Mouse (Mus musculus) CH12.LX (cell line): ENCODE measurements around the gene Cnpy1. TPM values are rescaled to one million over a fixed set of nuclear protein-coding genes. Genes with fewer than 3 reads are reported as not detected.

Experiments
- DNase-seq: peaks from one replicate; pipeline ENCODE4 v3.0.0-alpha.2; 2013; ENCODE audit errors: extremely low read depth
- H3K27ac ChIP-seq: 2 replicates; pipeline ENCODE4 v1.5.1; 2012; ENCODE audit warnings: low read depth, mild to moderate bottlenecking, control low read depth, moderate library complexity; ENCODE audit not compliant: insufficient read depth
- H3K27me3 ChIP-seq: replicated peaks from 2 replicates; pipeline ENCODE3; 2012; ENCODE audit warnings: inconsistent platforms
- H3K36me3 ChIP-seq, 2 experiments: replicated peaks in 1 of 2; 2 replicates each; pipeline versions ENCODE3 to v1.6.1; 2012; ENCODE audit warnings: inconsistent platforms in 1 of 2, low read length in 1 of 2, mild to moderate bottlenecking in 1 of 2, mixed read lengths in 1 of 2, moderate library complexity in 1 of 2; ENCODE audit not compliant: control insufficient read depth in 1 of 2, insufficient read depth in 1 of 2
- H3K4me1 ChIP-seq, 2 experiments: 2 replicates each; pipeline ENCODE4 v1.6.1; 2012; ENCODE audit warnings: inconsistent platforms in 1 of 2, moderate library complexity in 1 of 2; ENCODE audit not compliant: insufficient read depth in 2 of 2, control insufficient read depth in 1 of 2
- H3K4me2 ChIP-seq: 2 replicates; pipeline ENCODE4 v1.6.1; 2012; ENCODE audit warnings: low read depth, mild to moderate bottlenecking, control low read depth; ENCODE audit not compliant: poor library complexity, insufficient read depth, severe bottlenecking
- H3K4me3 ChIP-seq, 3 experiments: fragments of 150-350 bp in 1 of 3; sonication (generic) in 1 of 3; replicated peaks in 1 of 3; 2 replicates each; pipeline versions ENCODE3 to v1.5.1; 2011 to 2012; ENCODE audit warnings: low read depth in 2 of 3, low read length in 2 of 3, mild to moderate bottlenecking in 2 of 3, moderate library complexity in 2 of 3, control low read depth in 1 of 3, improper control_type of control experiment in 1 of 3, inconsistent platforms in 1 of 3, mixed read lengths in 1 of 3; ENCODE audit not compliant: poor library complexity in 1 of 3
- H3K79me2 ChIP-seq: replicated peaks from 2 replicates; pipeline ENCODE4 v1.6.1; 2012; ENCODE audit warnings: mild to moderate bottlenecking, moderate library complexity; ENCODE audit not compliant: control insufficient read depth, poor library complexity, insufficient read depth, severe bottlenecking; ENCODE audit errors: extremely low read depth
- H3K9ac ChIP-seq: 2 replicates; pipeline ENCODE4 v1.6.1; 2012; ENCODE audit warnings: low read depth, mild to moderate bottlenecking, control low read depth, moderate library complexity; ENCODE audit not compliant: insufficient read depth
- H3K9me3 ChIP-seq: replicated peaks from 2 replicates; pipeline ENCODE3; 2012; ENCODE audit warnings: low read length, inconsistent platforms, mixed read lengths
- BHLHE40 ChIP-seq: IDR thresholded peaks from 2 replicates; pipeline ENCODE4 v1.6.1; 2011; ENCODE audit warnings: mild to moderate bottlenecking, low read depth, low read length, improper control_type of control experiment
- CHD1 ChIP-seq: IDR thresholded peaks from 2 replicates; pipeline ENCODE4 v1.6.1; 2012; ENCODE audit warnings: low read depth, low read length, improper control_type of control experiment, inconsistent platforms
- CHD2 ChIP-seq: IDR thresholded peaks from 2 replicates; pipeline ENCODE4 v1.6.1; 2011; ENCODE audit warnings: low read length, improper control_type of control experiment
- CTCF ChIP-seq, 2 experiments: IDR thresholded peaks in 1 of 2; conservative IDR thresholded peaks in 1 of 2; 2 replicates each; pipeline ENCODE4 v1.5.1; 2011 to 2012; ENCODE audit warnings: low read depth in 2 of 2, low read length in 2 of 2, improper control_type of control experiment in 1 of 2, inconsistent platforms in 1 of 2, mild to moderate bottlenecking in 1 of 2, moderate library complexity in 1 of 2
- E2F4 ChIP-seq: IDR thresholded peaks from 2 replicates; pipeline ENCODE4 v1.6.1; 2011; ENCODE audit warnings: low read depth, low read length, improper control_type of control experiment; ENCODE audit not compliant: insufficient replicate concordance
- HCFC1 ChIP-seq: IDR thresholded peaks from 2 replicates; pipeline ENCODE4 v1.6.1; 2012; ENCODE audit warnings: low read depth, mild to moderate bottlenecking, inconsistent platforms, low read length, improper control_type of control experiment
- IRF4 ChIP-seq: IDR thresholded peaks from 2 replicates; pipeline ENCODE4 v1.6.1; 2014; ENCODE audit warnings: low read depth, mild to moderate bottlenecking, inconsistent platforms, low read length, improper control_type of control experiment
- JUND ChIP-seq: conservative IDR thresholded peaks from 2 replicates; pipeline ENCODE4 v1.6.1; 2011; ENCODE audit warnings: low read depth, low read length, improper control_type of control experiment
- KAT2A ChIP-seq: IDR thresholded peaks from 2 replicates; pipeline ENCODE4 v1.6.1; 2012; ENCODE audit warnings: low read length, improper control_type of control experiment, inconsistent platforms; ENCODE audit not compliant: insufficient replicate concordance
- MEF2A ChIP-seq: IDR thresholded peaks from 2 replicates; pipeline ENCODE4 v1.6.1; 2014; ENCODE audit warnings: low read depth, mild to moderate bottlenecking, inconsistent platforms, low read length, improper control_type of control experiment, borderline replicate concordance
- PAX5 ChIP-seq: IDR thresholded peaks from 2 replicates; pipeline ENCODE4 v1.6.1; 2012; ENCODE audit warnings: low read length, inconsistent platforms, mixed read lengths
- POLR2A ChIP-seq: IDR thresholded peaks from 2 replicates; pipeline ENCODE4 v1.6.1; 2011; ENCODE audit warnings: low read depth, mild to moderate bottlenecking, improper control_type of control experiment, low read length
- RAD21 ChIP-seq: IDR thresholded peaks from 2 replicates; pipeline ENCODE4 v1.6.1; 2011; ENCODE audit warnings: low read depth, mild to moderate bottlenecking, low read length, improper control_type of control experiment, moderate library complexity
- RCOR1 ChIP-seq: conservative IDR thresholded peaks from 2 replicates; pipeline ENCODE4 v1.6.1; 2012; ENCODE audit warnings: low read depth, mild to moderate bottlenecking, inconsistent platforms, low read length, improper control_type of control experiment
- SMC3 ChIP-seq: IDR thresholded peaks from 2 replicates; pipeline ENCODE4 v1.6.1; 2011; ENCODE audit warnings: low read depth, low read length, improper control_type of control experiment
- USF2 ChIP-seq: conservative IDR thresholded peaks from 2 replicates; pipeline ENCODE4 v1.6.1; 2011; ENCODE audit warnings: low read depth, low read length, improper control_type of control experiment
- ZC3H11A ChIP-seq: IDR thresholded peaks from 2 replicates; pipeline ENCODE4 v1.6.1; 2012; ENCODE audit warnings: low read depth, mild to moderate bottlenecking, inconsistent platforms, low read length, improper control_type of control experiment
- ZNF384 ChIP-seq: IDR thresholded peaks from 2 replicates; pipeline ENCODE4 v1.6.1; 2012; ENCODE audit warnings: low read depth, low read length, improper control_type of control experiment, inconsistent platforms
- dilution Hi-C: fragments of 300-500 bp; cut with MboI; formaldehyde crosslinking; loops from 2 replicates; pipeline ENCODE4 v1.14.3; 2020; ENCODE audit warnings: low sequenced_read_pairs; ENCODE audit not compliant: extremely low pct_unique_long_range_greater_than_20kb, extremely low pct_ligation_motif_present
- in situ Hi-C: fragments of 300-500 bp; cut with MboI; formaldehyde crosslinking; loops from 3 replicates; pipeline ENCODE4 v1.14.3; 2019; ENCODE audit warnings: low sequenced_read_pairs, low pct_ligation_motif_present, low pct_unique_long_range_greater_than_20kb, mixed read lengths
- polyA plus RNA-seq: library from polyadenylated mRNA; unstranded; fragments of >175 nt; gene quantifications from 2 replicates; pipeline ENCODE4 v1.2.1, GENCODE M21; 2012; ENCODE audit warnings: low read depth; ENCODE audit not compliant: insufficient read length
- total RNA-seq, 2 experiments: library from RNA; depleted of rRNA; stranded (reverse); fragments of 300-350 nt in 1 of 2; fragments of >200 nt in 1 of 2; gene quantifications; 2 replicates each; pipeline ENCODE4 v1.2.3; 2012 to 2014

Cnpy1 gene
- total RNA-seq (2012; rRNA removed) (not detected in 2 replicates), total RNA-seq (2014; rRNA removed) (0.26 and 0.36 TPM in 2 replicates), polyA plus RNA-seq (0.11 and 0.15 TPM in 2 replicates)

DNA sequence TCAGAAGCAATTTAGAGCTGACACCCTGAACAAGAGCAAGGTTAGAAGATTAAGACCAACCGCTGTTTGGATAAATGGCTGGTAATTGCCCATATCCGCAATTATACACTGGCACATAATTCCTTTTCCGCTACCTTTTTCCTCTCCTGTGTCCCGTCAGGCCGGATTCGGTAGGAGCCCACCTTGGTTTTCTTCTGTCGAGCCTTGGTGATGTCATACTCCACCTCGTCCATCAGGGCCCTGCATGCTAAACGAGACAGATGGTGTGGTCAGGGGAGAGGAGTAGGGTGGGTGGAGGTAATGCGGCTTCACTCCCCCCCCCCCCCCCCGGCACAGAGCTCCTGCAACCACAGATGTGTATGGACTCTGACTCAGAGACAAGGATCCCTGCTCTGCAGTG lies at the start of gene Cnpy1:
Cnpy1 (minus strand) TSS at position 233 of the 400 bp plus-strand sequence.
- Histone ChIP-seq H3K4me3 (no peak within 1 kb of the TSS), H3K9ac (no peak within 1 kb of the TSS), H3K36me3 (no peaks in the 10 kb centered on the region), H3K4me1 (no peaks in the 10 kb centered on the region), H3K27me3 (peaks cover 2% of the 10 kb centered on the region), H3K79me2 (no peaks in the 10 kb centered on the region), H3K4me2 (no peak within 1 kb of the TSS), H3K9me3 (no peaks in the 10 kb centered on the region), H3K27ac (no peak within 1 kb of the TSS)
- TF ChIP-seq KAT2A (no peak), CHD2 (no peak), JUND (no peak), CTCF (conservative IDR thresholded peaks at IDR 0.05 in 1 of 2, IDR thresholded peaks at IDR 0.05 in 1 of 2; ENCODE audit: low read depth in 2 of 2, low read length in 2 of 2) (no peak)
- in situ Hi-C loops (no loop called here), dilution Hi-C loops (no loop called here)
- no peak for DNase-seq

DNA sequence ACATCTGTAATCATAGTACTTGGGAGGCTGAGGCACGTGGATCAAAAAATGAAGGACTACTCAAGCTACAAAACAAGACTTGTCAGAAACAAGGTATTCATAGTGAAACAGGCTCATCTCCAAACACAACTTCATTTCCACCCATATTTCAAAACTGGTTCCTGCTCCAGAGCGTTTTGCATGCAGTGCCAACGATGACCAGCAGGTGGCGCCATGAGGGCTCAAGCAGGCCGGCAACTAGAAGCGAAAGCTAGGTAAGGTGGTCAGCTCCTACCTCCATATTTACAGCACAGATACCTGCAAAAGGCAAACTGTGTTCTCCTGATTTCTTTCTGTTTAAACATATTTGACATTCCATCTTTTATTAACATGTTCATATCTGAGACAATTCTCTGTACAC lies 48.4 kb upstream of the Cnpy1 start:
- TF ChIP-seq JUND (0 out of 2 replicates have a peak, but pooled peaks have one; percentile 11), SMC3 (peak; percentile 94), HCFC1 (no peak), ZNF384 (no peak), POLR2A (no peak), IRF4 (peak; percentile 60), BHLHE40 (peak; percentile 20; the same call in 1 of the 2 replicates), MEF2A (no peak), CTCF (conservative IDR thresholded peaks at IDR 0.05 in 1 of 2, IDR thresholded peaks at IDR 0.05 in 1 of 2; ENCODE audit: low read depth in 2 of 2, low read length in 2 of 2) (peak; percentile 92 to 93), RAD21 (peak; percentile 73), PAX5 (no peak), ZC3H11A (peak; percentile 33)
- DNase-seq: peak; percentile 79
- Histone ChIP-seq H3K4me3 (no peak overlapping the region), H3K9me3 (no peaks in the 10 kb centered on the region), H3K4me1 (peaks cover 5 to 17% of the 10 kb centered on the region in 2 experiments; a peak in 3 of 4 replicates), H3K36me3 (no peaks in the 10 kb centered on the region), H3K79me2 (no peaks in the 10 kb centered on the region), H3K27ac (no peak overlapping the region), H3K4me2 (peak overlapping the region; percentile 67), H3K9ac (no peak overlapping the region), H3K27me3 (no peaks in the 10 kb centered on the region)
- dilution Hi-C loops (no loop called here), in situ Hi-C loops (no loop called here)

DNA sequence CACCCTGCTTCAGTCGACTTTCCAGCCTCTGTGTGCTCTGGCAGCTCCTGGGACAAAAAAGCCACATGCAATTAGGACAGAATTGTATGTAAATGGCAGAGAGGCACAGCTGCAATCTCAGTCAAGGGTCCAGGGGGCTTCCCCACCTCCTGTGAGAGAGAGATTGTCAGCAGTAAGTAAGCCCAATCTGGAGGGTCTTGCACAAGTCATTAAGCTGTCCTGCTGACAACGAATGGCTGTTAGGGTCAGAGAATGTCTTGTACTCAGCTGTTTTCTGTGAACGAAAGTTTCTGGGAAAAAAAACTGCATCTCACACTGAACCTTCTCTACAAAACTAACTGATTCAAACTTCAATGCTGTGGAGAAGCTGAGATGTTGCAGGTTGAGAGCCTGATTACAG lies 46.7 kb upstream of the Cnpy1 start:
- H3K9me3 ChIP-seq: no peaks in the 10 kb centered on the region
- dilution Hi-C loops: no loop called here
- in situ Hi-C loops: no loop called here

More for the DNA sequence above, 46.7 kb upstream of the Cnpy1 start:
- Histone ChIP-seq H3K4me3 (no peak overlapping the region), H3K27me3 (no peaks in the 10 kb centered on the region), H3K36me3 (no peaks in the 10 kb centered on the region), H3K4me1 (peaks cover 5 to 17% of the 10 kb centered on the region in 2 experiments; a peak in 3 of 4 replicates), H3K79me2 (no peaks in the 10 kb centered on the region), H3K27ac (no peak overlapping the region)
- no peak for DNase-seq
- no peak for TF ChIP-seq CHD1
- TF ChIP-seq USF2: no peak
- no peak for TF ChIP-seq RCOR1
- no peak for TF ChIP-seq E2F4
- TF ChIP-seq MEF2A: no peak
- TF ChIP-seq, all 38 proteins: peak for 0
- H3K4me2 ChIP-seq: no peak overlapping the region
- H3K9ac ChIP-seq: no peak overlapping the region
